Mouse (Mus musculus): ENCODE measurements around the gene Rbbp6. TPM values are rescaled to one million over a fixed set of nuclear protein-coding genes. Genes with fewer than 3 reads are reported as not detected.
A peak's percentile ranks its signal among the peaks of the same experiment; 100 is the strongest.

Rbbp6 gene
- total RNA-seq, 2 experiments from 2014 or later: 40.5 to 42.2 TPM

GRCm38 (mm10) chr7:122969231-122970032 is 3.9 kb downstream of the Rbbp6 start:
- intact Hi-C loops (cut with DNase I): no loop called here
- DNase-seq: peak; percentile 96 to 97

GRCm38 (mm10) chr7:122970119-122970781 is 4.8 kb downstream of the Rbbp6 start:
- DNase-seq: peak; percentile 70 to 72
- intact Hi-C loops (cut with DNase I): no loop called here

- intact Hi-C loops (cut with DNase I): no loop called here
- DNase-seq: no peak
Measured at GRCm38 (mm10) chr7:122970864-122971420, 5.5 kb downstream of the Rbbp6 start.

GRCm38 (mm10) chr7:122972006-122972689 is 6.7 kb downstream of the Rbbp6 start:
- DNase-seq: no peak
- intact Hi-C loops (cut with DNase I): no loop called here

- DNase-seq: no peak
- intact Hi-C loops (cut with DNase I): no loop called here
Measured at GRCm38 (mm10) chr7:122979514-122979913, 14.0 kb downstream of the Rbbp6 start.

GRCm38 (mm10) chr7:122998189-122998588 is 32.7 kb downstream of the Rbbp6 start:
- no peak for DNase-seq
- intact Hi-C loops (cut with DNase I): loop anchor here (10.0 kb wide), 1 partner anchor 397 kb away; no protein-coding TSS in a partner anchor

- intact Hi-C loops (cut with DNase I): loop anchor here (5.0 to 10.0 kb wide), 2 partner anchors 182 to 395 kb away; no protein-coding TSS in a partner anchor
Measured at GRCm38 (mm10) chr7:122999871-123000396, 34.4 kb downstream of the Rbbp6 start.

GRCm38 (mm10) chr7:123000796-123001195 is 35.3 kb downstream of the Rbbp6 start:
- intact Hi-C loops (cut with DNase I): loop anchor here (5.0 kb wide), 1 partner anchor 182 kb away; no protein-coding TSS in a partner anchor
- no peak for DNase-seq

More at GRCm38 (mm10) chr7:122999871-123000396, 34.4 kb downstream of the Rbbp6 start:
- no peak for DNase-seq

- DNase-seq: peak; percentile 19 to 43
- intact Hi-C loops (cut with DNase I): loop anchor here (5.0 kb wide), 1 partner anchor 181 kb away; no protein-coding TSS in a partner anchor
Measured at GRCm38 (mm10) chr7:123001341-123002027, 36.0 kb downstream of the Rbbp6 start.

- intact Hi-C loops (cut with DNase I): loop anchor here (5.0 kb wide), 1 partner anchor 180 kb away; no protein-coding TSS in a partner anchor
- DNase-seq: no peak
Measured at GRCm38 (mm10) chr7:123002028-123002410, 36.5 kb downstream of the Rbbp6 start.

GRCm38 (mm10) chr7:123003207-123003606 is 37.7 kb downstream of the Rbbp6 start:
- DNase-seq: no peak
- intact Hi-C loops (cut with DNase I): loop anchor here (5.0 kb wide), 1 partner anchor 179 kb away; no protein-coding TSS in a partner anchor

GRCm38 (mm10) chr7:123004442-123004841 is 39.0 kb downstream of the Rbbp6 start:
- intact Hi-C loops (cut with DNase I): loop anchor here (5.0 kb wide), 1 partner anchor 178 kb away; no protein-coding TSS in a partner anchor
- DNase-seq: no peak

GRCm38 (mm10) chr7:123006251-123006650 is 40.8 kb downstream of the Rbbp6 start:
- intact Hi-C loops (cut with DNase I): no loop called here
- DNase-seq: no peak

- intact Hi-C loops (cut with DNase I): no loop called here
- DNase-seq: no peak
Measured at GRCm38 (mm10) chr7:123007743-123008142, 42.3 kb downstream of the Rbbp6 start.

- intact Hi-C loops (cut with DNase I): loop anchor here (10.0 kb wide), 1 partner anchor 151 kb away; no protein-coding TSS in a partner anchor
- no peak for DNase-seq
Measured at GRCm38 (mm10) chr7:123013466-123013865, 48.0 kb downstream of the Rbbp6 start.

GRCm38 (mm10) chr7:123014729-123015128 is 49.2 kb downstream of the Rbbp6 start:
- intact Hi-C loops (cut with DNase I): loop anchor here (5.0 to 10.0 kb wide), 2 partner anchors 150 to 168 kb away; no protein-coding TSS in a partner anchor
- DNase-seq: no peak

GRCm38 (mm10) chr7:123017627-123018026 is 52.1 kb downstream of the Rbbp6 start:
- intact Hi-C loops (cut with DNase I): loop anchor here (2.0 to 10.0 kb wide), 3 partner anchors 147 to 447 kb away; no protein-coding TSS in a partner anchor

GRCm38 (mm10) chr7:123025123-123025522 is 59.6 kb downstream of the Rbbp6 start:
- no peak for DNase-seq
- intact Hi-C loops (cut with DNase I): no loop called here

More at GRCm38 (mm10) chr7:123017627-123018026, 52.1 kb downstream of the Rbbp6 start:
- DNase-seq: peak in 1 of 2 experiments; percentile 41

GRCm38 (mm10) chr7:123030295-123030694 is 64.8 kb downstream of the Rbbp6 start:
- DNase-seq: no peak
- intact Hi-C loops (cut with DNase I): no loop called here
